Mouse (Mus musculus) liver, embryonic 11.5 days (tissue): Measurements from ENCODE around the gene Gm20219. TPM values are rescaled to one million over a fixed set of nuclear protein-coding genes. Genes with fewer than 3 reads are reported as not detected.
A peak's percentile ranks its signal among the peaks of the same experiment; 100 is the strongest.

Experiments
- ATAC-seq: fragments of 200-750 bp; cut with Nextera tagmentation; replicated peaks from 2 replicates; pipeline ENCODE4 v1.8.0; 2017; ENCODE audit warnings: moderate number of reproducible peaks, mild to moderate bottlenecking, moderate TSS enrichment, moderate library complexity; ENCODE audit not compliant: low FRiP score
- DNase-seq: peaks from one replicate; pipeline ENCODE4 v3.0.0-alpha.2; 2017; ENCODE audit warnings: low spot score
- H3K27ac ChIP-seq: fragments of 300-500 bp; sonication (generic); 2 replicates; pipeline ENCODE4 v1.5.1; 2014; ENCODE audit warnings: mild to moderate bottlenecking, low read depth, low read length, control low read depth
- H3K27me3 ChIP-seq: fragments of 300-500 bp; sonication (generic); replicated peaks from 2 replicates; pipeline ENCODE4 v1.6.1; 2014; ENCODE audit warnings: low read length, mixed read lengths; ENCODE audit not compliant: control insufficient read depth, insufficient read depth
- H3K36me3 ChIP-seq: fragments of 300-500 bp; sonication (generic); 2 replicates; pipeline ENCODE4 v1.6.1; 2014; ENCODE audit warnings: mild to moderate bottlenecking, low read length, moderate library complexity, mixed read lengths; ENCODE audit not compliant: control insufficient read depth, insufficient read depth
- H3K4me1 ChIP-seq: fragments of 300-500 bp; sonication (generic); replicated peaks from 2 replicates; pipeline ENCODE4 v1.6.1; 2014; ENCODE audit warnings: low read length, mixed read lengths; ENCODE audit not compliant: control insufficient read depth, insufficient read depth
- H3K4me2 ChIP-seq: fragments of 300-500 bp; sonication (generic); 2 replicates; pipeline ENCODE4 v1.6.1; 2014; ENCODE audit warnings: mild to moderate bottlenecking, control low read depth, moderate library complexity
- H3K4me3 ChIP-seq: fragments of 300-500 bp; sonication (generic); 2 replicates; pipeline ENCODE4 v1.5.1; 2014; ENCODE audit warnings: low read depth, low read length, control low read depth
- H3K9ac ChIP-seq: fragments of 300-500 bp; sonication (generic); 2 replicates; pipeline ENCODE4 v1.6.1; 2014; ENCODE audit warnings: low read depth, low read length, control low read depth
- H3K9me3 ChIP-seq: fragments of 300-500 bp; sonication (generic); 2 replicates; pipeline ENCODE4 v1.6.1; 2016; ENCODE audit warnings: low read length, inconsistent platforms, mixed read lengths; ENCODE audit not compliant: control insufficient read depth
- WGBS: fragments of 180-500 bp; shearing (Covaris S2); extraction: QIAGEN DNeasy Blood & Tissue Kit; methylation state at CpG from one replicate; pipeline ENCODE4 v1.1.7; 2014; 5-methylcytosine and 5-hydroxymethylcytosine counted together
- polyA plus RNA-seq: library from polyadenylated mRNA; unstranded; fragments of >200 nt; fragmentation: Nextera tagmentation; extraction: Ambion mirVana; gene quantifications from 2 replicates; pipeline ENCODE4 v1.2.1, GENCODE M21; 2014

Gene Gm20219
- polyA plus RNA-seq: 0.44 and 0.70 TPM in 2 replicates

DNA sequence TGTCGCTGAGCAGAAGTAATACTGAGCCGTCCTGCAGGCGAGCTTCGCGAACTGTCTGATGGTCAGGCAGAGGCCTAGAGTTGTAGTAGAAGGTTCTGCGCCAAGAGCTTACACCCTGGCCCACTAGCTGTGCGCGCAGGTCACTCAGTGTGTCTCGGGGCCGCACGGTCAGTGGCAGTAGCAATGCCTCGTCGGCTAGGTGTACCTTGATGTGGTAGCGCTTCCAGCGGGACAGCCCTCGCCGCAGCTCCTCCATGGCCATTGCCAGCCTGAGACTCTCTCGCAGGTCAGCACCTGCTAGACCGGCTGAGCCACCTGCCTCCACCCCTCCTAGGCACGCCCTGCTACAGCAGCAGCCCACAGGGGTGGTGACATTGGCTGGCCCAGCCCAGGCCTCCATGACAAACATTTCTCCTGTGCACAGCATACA lies at the start of gene Gm20219:
Gm20219 (minus strand) TSS at position 266 of the 430 bp plus-strand sequence.
- Histone ChIP-seq H3K9me3 (no peaks in the 10 kb centered on the region), H3K27ac (no peak within 1 kb of the TSS), H3K4me2 (no peak within 1 kb of the TSS), H3K9ac (no peak within 1 kb of the TSS), H3K27me3 (no peaks in the 10 kb centered on the region), H3K36me3 (no peaks in the 10 kb centered on the region), H3K4me1 (no peaks in the 10 kb centered on the region; the same call in 1 of the 2 replicates), H3K4me3 (no peak within 1 kb of the TSS)
- 0 out of 2 replicates have a peak, but pooled peaks have one; percentile 28 for ATAC-seq
- no peak for DNase-seq
- WGBS: 71% methylated on average over 20 of the region's 20 CpGs

DNA sequence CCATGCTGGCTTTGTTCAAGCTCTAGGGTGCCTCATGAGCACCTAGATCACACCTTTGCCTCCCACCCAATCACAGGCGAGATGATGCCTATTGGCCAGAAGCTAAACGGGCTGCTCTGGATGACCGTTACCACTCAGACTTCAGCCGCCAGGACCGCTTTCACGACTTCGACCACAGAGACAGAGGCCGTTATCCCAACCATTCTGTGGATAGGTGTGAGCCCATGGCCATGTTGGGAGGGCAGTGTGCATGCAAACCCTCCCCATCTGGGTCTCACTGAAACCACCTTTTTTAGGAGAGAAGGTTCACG lies 49.8 kb upstream of the Gm20219 start:
- Histone ChIP-seq H3K36me3 (peaks cover 77% of the 10 kb centered on the region), H3K9ac (no peak overlapping the region), H3K4me2 (no peak overlapping the region), H3K27me3 (no peaks in the 10 kb centered on the region), H3K9me3 (no peaks in the 10 kb centered on the region), H3K4me3 (no peak overlapping the region), H3K4me1 (peaks cover 7% of the 10 kb centered on the region), H3K27ac (no peak overlapping the region)
- 90% methylated on average over 9 of the region's 9 CpGs for WGBS
- ATAC-seq (no peak), DNase-seq (no peak)

DNA sequence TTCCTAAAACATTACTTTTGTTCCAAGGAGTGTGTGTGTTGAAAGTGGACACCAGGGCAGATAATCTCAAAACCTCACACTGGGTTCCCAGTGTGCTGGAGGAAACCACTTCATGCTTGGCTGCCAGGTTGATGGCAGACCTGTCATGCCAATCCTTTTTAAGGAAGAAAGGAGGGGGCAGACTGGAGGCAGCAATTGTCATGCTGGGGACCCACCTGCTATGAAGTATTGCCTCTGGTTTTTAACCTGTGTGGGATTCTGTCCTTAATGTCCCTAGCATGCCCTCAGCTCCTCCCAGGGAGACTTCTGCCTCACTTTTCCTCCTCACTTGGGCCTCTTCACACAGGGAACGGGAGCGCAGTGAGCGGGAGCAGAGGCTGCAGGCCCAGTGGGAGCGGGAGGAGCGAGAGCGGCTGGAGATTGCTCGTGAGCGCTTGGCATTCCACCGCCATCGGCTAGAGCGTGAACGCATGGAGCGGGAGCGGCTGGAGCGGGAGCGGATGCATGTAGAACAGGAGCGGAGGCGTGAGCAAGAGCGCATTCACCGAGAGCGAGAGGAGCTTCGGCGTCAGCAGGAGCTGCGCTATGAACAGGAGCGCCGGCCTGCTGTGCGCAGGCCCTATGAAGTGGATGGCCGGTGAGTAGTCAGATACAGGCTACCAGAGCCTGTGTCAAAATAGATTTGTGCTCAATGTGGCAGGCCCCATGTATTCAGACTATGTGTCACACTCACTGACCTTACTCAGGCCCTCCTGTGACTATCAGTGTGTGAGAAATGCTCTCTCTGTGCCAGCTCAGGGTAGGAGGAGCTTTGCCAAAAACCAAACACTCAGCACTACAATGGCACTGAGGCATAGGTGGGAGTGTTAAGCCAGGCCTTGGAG lies 49.2 kb upstream of the Gm20219 start:
- Histone ChIP-seq H3K9me3 (no peaks in the 10 kb centered on the region), H3K9ac (no peak overlapping the region), H3K36me3 (peaks cover 77% of the 10 kb centered on the region), H3K4me3 (no peak overlapping the region), H3K27ac (no peak overlapping the region), H3K27me3 (no peaks in the 10 kb centered on the region), H3K4me1 (peaks cover 3% of the 10 kb centered on the region; the same call in 1 of the 2 replicates), H3K4me2 (no peak overlapping the region)
- ATAC-seq (no peak), DNase-seq (no peak)
- 96% methylated on average over 28 of the region's 28 CpGs for WGBS

DNA sequence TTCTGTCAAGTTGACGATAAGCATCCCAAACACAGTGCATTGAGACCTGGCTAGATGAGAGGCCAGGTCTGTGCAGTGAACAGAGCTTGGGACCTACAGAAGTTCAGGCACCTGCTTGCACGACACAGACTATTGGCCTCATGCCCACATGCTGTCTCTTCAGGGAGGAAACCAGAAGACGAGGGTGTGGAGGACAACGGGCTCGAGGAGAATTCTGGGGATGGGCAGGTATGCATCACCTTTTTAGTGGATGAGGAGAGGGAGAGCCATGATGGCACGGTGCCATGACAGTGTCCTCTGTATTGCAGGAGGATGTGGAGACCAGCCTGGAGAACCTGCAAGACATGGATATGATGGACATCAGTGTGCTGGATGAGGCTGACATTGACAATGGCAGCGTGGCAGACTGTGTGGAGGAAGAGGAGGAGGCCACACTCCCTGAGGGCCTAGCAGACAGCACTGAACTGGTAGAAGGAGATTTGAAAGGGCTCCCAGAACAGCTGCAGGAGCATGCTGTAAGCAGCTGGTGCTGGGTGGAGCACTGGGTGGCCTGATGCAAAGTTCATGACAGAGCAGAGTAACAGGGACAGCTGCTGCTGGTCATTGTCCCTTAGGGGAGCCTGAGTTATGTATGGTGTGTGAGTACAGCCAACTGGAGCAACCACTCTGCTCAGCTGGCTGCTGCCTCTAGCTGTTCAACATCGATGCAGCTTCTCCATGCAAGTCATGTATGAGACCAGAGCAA lies 39.5 kb upstream of the Gm20219 start:
- no peak overlapping the region for H3K27ac ChIP-seq
- no peak overlapping the region for H3K9ac ChIP-seq
- no peak overlapping the region for H3K4me2 ChIP-seq
- H3K4me3 ChIP-seq: no peak overlapping the region
- H3K4me1 ChIP-seq: no peaks in the 10 kb centered on the region
- no peaks in the 10 kb centered on the region for H3K9me3 ChIP-seq
- H3K27me3 ChIP-seq: no peaks in the 10 kb centered on the region
- DNase-seq: no peak
- H3K36me3 ChIP-seq: peaks cover 71% of the 10 kb centered on the region
- ATAC-seq: no peak
- WGBS: 93% methylated on average over 8 of the region's 8 CpGs

DNA sequence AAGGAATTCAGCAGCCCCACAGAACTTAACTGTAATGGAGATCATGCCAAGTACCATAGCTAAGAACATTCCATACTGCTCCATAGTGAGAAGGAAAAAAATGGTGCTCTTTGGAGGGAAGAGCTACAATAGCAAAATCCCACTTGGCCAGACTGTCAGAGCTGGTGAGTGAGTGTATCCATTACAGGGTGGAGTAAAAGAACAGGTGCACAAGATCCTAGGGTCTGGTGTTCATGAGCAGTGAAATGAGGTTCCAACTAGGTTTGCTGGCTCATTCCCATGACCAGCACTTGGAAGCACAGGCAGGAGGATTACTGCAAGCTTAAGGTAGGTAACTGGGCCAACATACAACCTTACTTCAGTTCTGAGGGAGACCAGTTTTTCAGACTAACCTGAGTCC lies 38.4 kb upstream of the Gm20219 start:
- Histone ChIP-seq H3K4me1 (peaks cover 1% of the 10 kb centered on the region; the same call in 1 of the 2 replicates), H3K27ac (no peak overlapping the region)
- ATAC-seq: no peak

DNA sequence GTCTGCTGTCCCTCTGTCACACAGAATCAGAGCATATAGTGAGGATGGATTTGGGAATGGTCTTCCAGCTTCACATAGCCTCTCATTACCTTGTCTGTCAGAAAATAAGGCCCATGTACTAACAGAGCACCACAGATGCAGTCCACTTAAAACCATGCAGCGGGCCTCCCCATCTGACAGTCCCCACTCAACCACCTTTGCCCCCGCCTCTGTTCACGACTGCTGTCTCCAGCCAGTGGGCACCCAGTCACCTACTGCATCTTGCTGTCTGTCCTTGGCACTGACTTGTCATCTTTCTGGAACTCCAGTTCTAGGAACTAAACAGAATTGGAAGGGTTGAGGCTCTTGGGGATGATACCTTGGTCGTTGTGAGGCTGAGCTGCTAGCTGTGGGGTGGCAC lies 34.7 kb upstream of the Gm20219 start:
- H3K27me3 ChIP-seq: no peaks in the 10 kb centered on the region
- no peak overlapping the region for H3K9ac ChIP-seq
- H3K4me3 ChIP-seq: no peak overlapping the region
- WGBS: 89% methylated on average over 4 of the region's 4 CpGs
- ATAC-seq (no peak), DNase-seq (no peak)
- no peak overlapping the region for H3K27ac ChIP-seq
- peaks cover 15% of the 10 kb centered on the region for H3K4me1 ChIP-seq
- no peak overlapping the region for H3K4me2 ChIP-seq
- H3K36me3 ChIP-seq: peaks cover 52% of the 10 kb centered on the region
- H3K9me3 ChIP-seq: no peaks in the 10 kb centered on the region

More for the DNA sequence above, 38.4 kb upstream of the Gm20219 start:
- Histone ChIP-seq H3K27me3 (no peaks in the 10 kb centered on the region), H3K36me3 (peaks cover 75% of the 10 kb centered on the region), H3K4me3 (no peak overlapping the region), H3K4me2 (no peak overlapping the region), H3K9ac (no peak overlapping the region), H3K9me3 (no peaks in the 10 kb centered on the region)
- DNase-seq: no peak

DNA sequence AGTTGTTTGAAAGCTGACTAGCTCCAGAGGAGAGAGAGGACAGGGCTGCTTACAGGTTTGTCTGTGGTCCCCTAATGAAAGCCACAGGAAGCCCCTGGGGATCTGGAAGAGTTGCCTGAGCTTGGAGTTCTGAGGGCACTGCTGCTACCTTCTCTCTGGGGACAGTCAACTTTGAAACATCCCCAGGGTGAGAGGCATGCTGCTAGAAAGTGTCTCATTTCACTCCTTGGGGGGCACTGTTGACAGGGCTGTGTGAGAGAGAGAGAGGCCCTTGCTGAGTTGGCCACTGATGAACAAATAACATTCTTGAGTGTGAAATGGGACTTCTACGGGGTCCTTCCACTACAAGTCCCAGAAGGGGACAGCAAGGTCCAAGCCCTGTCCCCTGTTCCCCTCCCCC lies 33.6 kb upstream of the Gm20219 start:
- ATAC-seq (no peak), DNase-seq (no peak)
- no peaks in the 10 kb centered on the region for H3K27me3 ChIP-seq
- H3K4me3 ChIP-seq: no peak overlapping the region
- H3K27ac ChIP-seq: no peak overlapping the region
- H3K4me2 ChIP-seq: no peak overlapping the region; the same call in 1 of the 2 replicates
- peak overlapping the region; percentile 43 for H3K9ac ChIP-seq
- WGBS: 86% methylated on average over 1 of the region's 1 CpGs
- H3K4me1 ChIP-seq: peaks cover 21% of the 10 kb centered on the region
- no peaks in the 10 kb centered on the region for H3K9me3 ChIP-seq
- peaks cover 46% of the 10 kb centered on the region for H3K36me3 ChIP-seq

DNA sequence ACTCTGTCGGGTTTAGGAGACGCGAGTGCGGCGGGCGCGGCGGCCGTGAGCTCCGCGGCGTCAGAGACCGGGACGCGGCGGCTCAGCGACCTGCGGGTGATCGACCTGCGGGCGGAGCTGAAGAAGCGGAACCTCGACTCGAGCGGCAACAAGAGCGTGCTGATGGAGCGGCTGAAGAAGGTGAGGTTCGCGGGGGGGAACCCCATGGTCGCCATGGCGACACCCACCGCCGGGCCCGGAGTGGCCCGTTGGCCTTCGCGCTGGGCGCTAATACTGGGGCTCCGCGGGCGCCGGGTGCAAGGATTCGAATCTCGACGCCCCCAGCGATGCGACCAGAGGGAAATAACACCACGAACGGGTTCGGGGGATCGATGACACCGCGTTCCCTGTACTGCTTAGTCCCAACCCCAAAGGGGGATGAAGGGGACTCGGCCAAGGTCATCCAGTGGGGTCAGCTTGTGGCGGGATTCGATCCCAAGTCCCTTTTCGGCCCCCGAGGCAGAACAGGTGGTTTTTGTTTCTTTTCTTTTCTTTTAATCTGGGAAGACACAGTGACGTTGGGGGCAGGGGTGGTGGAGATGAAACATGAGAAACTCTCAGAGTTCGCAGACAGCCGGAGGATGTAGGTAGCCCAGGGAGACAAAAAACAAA lies 31.1 kb upstream of the Gm20219 start:
- WGBS: under 1% methylated on average over 61 of the region's 61 CpGs
- ATAC-seq (no peak; the same call in 1 of the 2 replicates), DNase-seq (no peak)
- peaks cover 55% of the 10 kb centered on the region for H3K36me3 ChIP-seq
- H3K27ac ChIP-seq: peak overlapping the region; percentile 85
- H3K4me1 ChIP-seq: peaks cover 30% of the 10 kb centered on the region
- H3K27me3 ChIP-seq: no peaks in the 10 kb centered on the region
- H3K4me2 ChIP-seq: peak overlapping the region; percentile 95
- peak overlapping the region; percentile 86 for H3K4me3 ChIP-seq
- peak overlapping the region; percentile 94 for H3K9ac ChIP-seq
- no peaks in the 10 kb centered on the region for H3K9me3 ChIP-seq
